Mouse (Mus musculus): ENCODE measurements around the gene Nlrp9b. TPM values are rescaled to one million over a fixed set of nuclear protein-coding genes. Genes with fewer than 3 reads are reported as not detected.

Gene Nlrp9b
- under 1 TPM; 0.16 to 0.34 TPM for polyA plus RNA-seq (2017; shearing (Covaris generic))

DNA sequence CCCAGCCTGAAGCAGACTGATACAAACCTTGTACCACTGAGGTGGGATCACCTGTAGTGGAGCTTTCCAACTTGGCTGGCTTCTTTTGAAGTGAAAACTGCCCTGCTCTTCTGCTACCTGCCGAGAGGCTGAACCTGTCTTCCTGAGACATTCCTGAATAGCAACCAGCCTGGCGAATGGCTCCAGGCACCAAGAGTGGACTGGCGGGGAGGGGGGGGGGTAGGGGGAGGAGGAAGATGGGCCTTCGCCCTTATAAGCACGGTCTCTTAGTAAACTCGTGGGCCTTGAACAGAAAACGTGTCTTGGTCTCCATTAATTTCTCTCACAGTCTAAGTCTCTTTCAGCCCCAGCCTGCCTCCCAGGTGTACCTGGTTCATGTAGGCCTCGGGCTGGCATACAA is at the start of gene Nlrp9b:
TSS of gene Nlrp9b (plus strand) at position 301 of the 400 bp plus-strand sequence.

DNA sequence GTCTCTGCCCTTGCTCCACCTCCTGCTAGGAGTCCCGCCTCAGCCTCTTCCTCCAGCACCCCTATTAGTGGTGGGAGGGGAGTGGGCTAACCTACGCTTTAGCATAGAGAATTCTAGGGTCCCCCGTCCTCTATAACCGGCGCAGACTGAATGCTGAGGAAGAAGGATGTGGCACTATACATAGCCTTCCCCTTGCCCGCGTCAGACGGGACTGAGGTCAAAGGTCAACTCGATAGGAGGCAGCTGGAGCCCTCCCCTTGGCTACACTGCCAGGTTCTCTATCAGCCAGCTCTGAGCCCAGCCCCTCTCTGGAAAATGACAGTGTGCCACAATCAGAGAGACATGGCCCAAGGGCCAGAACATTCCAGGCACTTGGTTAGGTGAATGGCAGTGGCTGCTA is 40.7 kb upstream of the Nlrp9b start, which contains the start of gene Igsf23:
TSS of gene Igsf23 (minus strand) at position 168 of the 400 bp plus-strand sequence.

DNA sequence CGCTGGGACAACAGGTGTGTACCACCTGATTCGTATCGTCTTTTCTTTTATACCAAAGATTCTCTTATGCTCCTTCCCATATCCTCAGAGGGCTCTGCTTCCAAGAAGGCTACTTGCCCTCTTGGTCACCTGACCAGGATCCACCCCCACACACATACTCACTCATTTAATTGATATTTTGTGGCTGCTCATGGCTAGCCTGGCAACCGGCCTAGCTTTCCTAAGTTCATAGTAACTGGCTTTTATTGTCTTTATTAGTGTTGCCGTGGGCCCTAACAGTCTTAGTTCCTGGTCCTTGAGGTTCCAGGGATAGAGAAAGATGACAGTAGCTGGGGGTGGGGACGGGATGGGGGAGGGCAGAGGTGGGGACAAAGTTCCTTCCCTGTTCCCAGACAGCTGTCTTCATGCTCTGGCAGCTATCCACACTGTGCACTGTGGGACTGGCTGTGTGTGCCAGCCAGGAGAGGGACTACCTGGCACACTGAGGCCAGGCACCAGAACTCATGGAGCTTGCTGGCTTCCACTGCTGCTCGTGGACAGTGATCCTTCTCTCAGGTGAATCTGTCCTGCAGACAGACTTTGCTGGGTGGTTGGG is 26.2 kb upstream of the Nlrp9b start, which contains the start of gene Ceacam20:
TSS of gene Ceacam20 (plus strand) at position 428 of the 595 bp plus-strand sequence.

DNA sequence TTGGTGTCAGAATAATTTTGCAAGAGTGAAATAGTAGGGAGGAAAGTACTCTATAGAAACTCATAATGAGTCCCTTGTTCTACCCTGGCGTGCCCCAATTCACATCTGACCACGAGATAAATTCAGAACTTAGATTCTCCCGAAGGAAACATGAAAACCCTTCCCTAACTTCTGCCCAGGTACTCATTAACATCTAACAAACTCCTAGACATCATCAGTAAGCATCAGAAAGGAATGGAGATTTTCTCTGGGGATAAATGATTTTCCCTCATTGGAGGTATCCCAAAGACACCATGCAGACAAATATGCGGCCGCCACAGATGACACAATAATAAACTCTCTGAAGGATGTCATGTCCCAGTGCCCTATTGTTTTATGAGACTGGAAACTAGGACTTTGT is 108.1 kb downstream of the Nlrp9b start, which contains the start of gene Vmn1r91:
TSS of gene Vmn1r91 (plus strand) at position 301 of the 400 bp plus-strand sequence.

DNA sequence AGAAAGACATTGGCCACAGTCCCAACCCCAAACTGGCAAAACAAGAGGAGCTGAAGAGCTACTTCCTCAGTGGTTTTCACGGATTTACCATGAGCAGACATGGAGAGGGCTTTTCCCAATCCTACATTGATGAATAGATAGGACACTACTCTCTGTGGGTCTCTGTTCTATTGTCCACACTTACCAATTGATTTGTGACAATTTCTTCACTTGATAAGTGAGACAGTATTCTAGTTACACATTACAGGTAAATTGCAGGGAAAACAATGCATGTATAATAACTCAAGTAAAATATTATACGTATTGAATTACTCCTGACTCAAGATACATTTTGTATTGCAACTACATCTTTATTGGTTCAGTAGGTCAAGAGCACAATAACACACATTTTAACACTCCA is 131.2 kb downstream of the Nlrp9b start, which contains the start of gene Gm16442:
TSS of gene Gm16442 (minus strand) at position 101 of the 400 bp plus-strand sequence.

Other genes starting within 250 kb of the Nlrp9b start
- under 1 TPM; 0.10 to 0.84 TPM for gene Nectin2, start 241.0 kb upstream of the Nlrp9b start, polyA plus RNA-seq (2017; shearing (Covaris generic))
- gene Bcam, start 220.4 kb upstream of the Nlrp9b start, polyA plus RNA-seq (2017; shearing (Covaris generic)) = 10 to 100 TPM in 1 of 2 experiments, 1 to 10 TPM in 1; 2.3 to 15.9 TPM
- 1 to 10 TPM in 1 of 2 experiments, under 1 TPM in 1; 0.25 to 1.3 TPM for gene Cblc, start 194.7 kb upstream of the Nlrp9b start, polyA plus RNA-seq (2017; shearing (Covaris generic))
- 100 to 1,000 TPM in 1 of 2 experiments, 10 to 100 TPM in 1; 88.9 to 130 TPM for gene Bcl3, start 168.7 kb upstream of the Nlrp9b start, polyA plus RNA-seq (2017; shearing (Covaris generic))
- not detected for gene Gm19345, start 139.5 kb upstream of the Nlrp9b start, polyA plus RNA-seq (2017; shearing (Covaris generic))
- gene Ceacam16, start 130.2 kb upstream of the Nlrp9b start, polyA plus RNA-seq (2017; shearing (Covaris generic)) = under 1 TPM in 1 of 2 experiments, not detected in 1; 0.10 TPM
- gene Ceacam19, start 103.5 kb upstream of the Nlrp9b start, polyA plus RNA-seq (2017; shearing (Covaris generic)) = under 1 TPM in 1 of 2 experiments, not detected in 1; 0.06 TPM
- gene Pvr, start 70.3 kb upstream of the Nlrp9b start, polyA plus RNA-seq (2017; shearing (Covaris generic)) = 10 to 100 TPM; 27.5 to 32.5 TPM
- gene Igsf23, start 40.7 kb upstream of the Nlrp9b start, polyA plus RNA-seq (2017; shearing (Covaris generic)) = 10 to 100 TPM in 1 of 2 experiments, 1 to 10 TPM in 1; 8.9 to 26.5 TPM
- gene Ceacam20, start 26.1 kb upstream of the Nlrp9b start, polyA plus RNA-seq (2017; shearing (Covaris generic)) = 1 to 10 TPM in 1 of 2 experiments, under 1 TPM in 1; 0.49 to 1.5 TPM
- 1 to 10 TPM in 1 of 2 experiments, under 1 TPM in 1; 0.16 to 2.1 TPM for gene Vmn1r91, start 108.2 kb downstream of the Nlrp9b start, polyA plus RNA-seq (2017; shearing (Covaris generic))
- not detected for gene Gm16442, start 131.1 kb downstream of the Nlrp9b start, polyA plus RNA-seq (2017; shearing (Covaris generic))
- not detected for gene Vmn1r93, start 147.6 kb downstream of the Nlrp9b start, polyA plus RNA-seq (2017; shearing (Covaris generic))
- gene Vmn1r94, start 176.9 kb downstream of the Nlrp9b start, polyA plus RNA-seq (2017; shearing (Covaris generic)) = not detected
- not detected for gene Vmn1r95, start 202.2 kb downstream of the Nlrp9b start, polyA plus RNA-seq (2017; shearing (Covaris generic))
- under 1 TPM in 1 of 2 experiments, not detected in 1; 0.18 TPM for gene Gm6164, start 214.1 kb downstream of the Nlrp9b start, polyA plus RNA-seq (2017; shearing (Covaris generic))
- gene Gm4498, start 242.4 kb downstream of the Nlrp9b start, polyA plus RNA-seq (2017; shearing (Covaris generic)) = not detected